Mouse (Mus musculus) ovary, postnatal 10 days (tissue): ENCODE data around the gene Tmem59l.
"Not testable (repeated sequence)": the region's sequence is repeated elsewhere in the genome, so short reads cannot be mapped to it uniquely, and the experiment has no call there.

Source experiments
- DNase-seq: peaks from one replicate; pipeline ENCODE4 v3.0.0; 2022; ENCODE audit warnings: low spot score

Gene Tmem59l

GRCm38 (mm10) chr8:70486941-70487520 lies at the start of gene Tmem59l:
TSS of gene Tmem59l (minus strand) at chr8:70487358.
- DNase-seq: no peak

DNA sequence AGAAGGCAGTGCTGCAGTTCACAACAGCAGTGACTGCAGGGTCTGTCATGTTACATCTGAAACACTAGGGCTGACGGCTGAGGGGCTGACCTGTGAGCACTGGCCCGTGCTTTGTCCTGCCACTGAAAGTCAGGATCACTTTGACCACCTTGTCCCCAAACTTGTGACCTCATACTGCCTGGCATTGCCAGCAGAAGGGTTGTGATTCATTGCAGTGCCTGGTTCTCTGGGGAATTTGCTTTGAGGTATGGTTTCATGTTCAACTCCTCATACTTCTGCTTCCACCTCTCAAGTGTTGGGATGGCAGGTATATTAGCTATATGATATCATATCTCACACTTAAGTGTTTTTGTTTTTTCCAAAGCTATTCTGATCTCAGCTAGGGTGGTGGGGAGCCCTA lies 48.5 kb upstream of the Tmem59l start:
- DNase-seq: no peak

- no peak for DNase-seq
Observed at GRCm38 (mm10) chr8:70535221-70535620, 48.1 kb upstream of the Tmem59l start.

DNA sequence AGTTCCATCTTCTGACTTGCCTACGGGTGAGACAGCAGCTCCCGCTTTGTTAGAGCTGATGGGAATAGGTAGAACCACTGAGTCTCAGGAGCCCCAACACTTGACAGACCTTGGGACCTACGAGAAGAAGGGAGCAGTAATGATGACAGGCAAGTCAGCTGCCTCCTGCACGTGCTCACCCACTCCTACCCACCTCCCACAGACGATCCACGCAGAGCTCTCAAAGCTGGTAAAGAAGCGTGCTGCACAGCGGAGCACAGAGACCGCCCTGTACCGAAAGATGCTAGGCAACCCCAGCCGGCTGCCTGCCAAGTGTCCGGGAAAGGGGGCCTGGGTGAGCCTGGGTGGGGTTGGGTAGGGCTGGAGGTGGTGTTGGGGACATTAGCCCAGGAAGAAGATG lies 47.1 kb upstream of the Tmem59l start:
- no peak for DNase-seq

DNA sequence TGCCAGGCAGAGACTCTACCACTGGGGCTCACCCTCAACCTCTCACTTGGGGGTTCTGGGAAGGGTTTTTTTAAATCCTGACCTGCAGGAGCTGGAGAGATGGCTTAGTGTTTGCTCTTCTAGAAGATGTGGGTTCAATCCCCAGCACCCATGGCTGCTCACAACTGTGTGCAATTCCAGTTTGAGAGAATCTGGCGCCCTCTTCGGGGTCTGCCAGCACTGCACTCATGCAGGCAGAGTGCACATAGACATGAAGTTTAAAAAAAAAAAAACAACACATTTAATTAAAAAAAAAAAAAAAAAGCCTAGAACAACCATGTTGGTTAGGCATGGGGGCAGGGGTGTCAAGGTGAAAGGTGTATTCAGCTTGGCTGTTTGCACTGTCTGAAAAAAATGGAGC lies 43.2 kb upstream of the Tmem59l start:
- DNase-seq: no peak

- DNase-seq: no peak
Observed at GRCm38 (mm10) chr8:70529741-70530161, 42.6 kb upstream of the Tmem59l start.

- no peak for DNase-seq
Observed at GRCm38 (mm10) chr8:70529299-70529698, 42.1 kb upstream of the Tmem59l start.

GRCm38 (mm10) chr8:70528182-70528797 lies 41.1 kb upstream of the Tmem59l start:
- no peak for DNase-seq

DNA sequence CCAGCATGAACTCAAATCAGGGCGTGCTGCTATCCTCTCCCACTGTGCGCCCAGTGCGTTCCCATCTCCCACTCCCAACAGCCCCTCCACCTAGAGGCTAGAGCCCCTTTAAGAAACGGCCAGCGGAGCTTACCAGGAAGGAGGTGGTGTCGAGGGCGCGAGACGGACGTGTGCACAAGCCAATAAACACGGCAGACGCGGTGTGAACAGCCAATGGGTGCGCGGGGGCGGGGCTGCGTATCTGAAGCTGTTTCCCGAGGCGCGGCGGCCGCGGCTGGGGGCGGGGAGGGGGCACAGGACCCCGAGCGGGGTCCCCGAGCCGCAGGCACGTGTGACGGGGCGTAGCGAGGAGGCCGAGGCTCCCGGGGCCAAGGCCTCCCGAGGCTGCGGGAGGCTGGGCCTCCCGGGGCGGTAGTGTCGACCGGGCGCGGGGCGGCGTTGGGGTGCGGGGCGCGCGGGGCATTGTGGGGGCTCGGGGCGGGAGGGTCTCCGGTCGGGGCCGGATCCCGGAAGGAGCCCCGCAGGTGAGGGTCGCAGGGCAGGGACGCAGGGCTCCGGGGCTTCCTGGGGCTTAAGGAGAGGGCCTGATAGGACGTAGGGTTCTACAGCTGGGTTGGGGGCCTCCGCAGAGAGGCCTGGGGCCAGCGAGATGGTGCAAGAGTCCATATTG lies 40.5 kb upstream of the Tmem59l start, which contains the start of the genes Fkbp8 and Kxd1:
Gene Fkbp8 (plus strand): TSS at position 213 of the 670 bp plus-strand sequence.
Gene Kxd1 (minus strand): TSS at position 445 of the 670 bp plus-strand sequence.
- DNase-seq: peak; percentile 100

DNA sequence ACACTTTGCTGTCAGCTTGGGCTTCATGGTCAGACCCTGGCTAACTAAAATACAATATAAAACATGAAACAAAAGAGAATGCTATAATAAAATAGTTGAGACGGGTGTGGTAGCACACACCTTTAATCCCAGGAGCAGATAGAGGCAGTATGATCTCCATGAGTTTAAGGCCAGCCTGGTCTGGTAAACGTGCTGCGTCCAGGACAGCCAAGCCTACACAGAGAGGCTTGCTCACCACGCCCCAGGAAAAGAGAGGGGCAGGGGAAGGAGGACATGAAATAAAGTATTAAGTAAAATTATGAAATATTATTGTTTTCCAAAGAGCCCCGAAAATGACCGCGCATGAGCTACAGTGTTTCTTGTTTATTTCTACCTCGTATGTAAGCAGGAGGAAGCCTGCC lies 40.0 kb upstream of the Tmem59l start:
- no peak for DNase-seq

GRCm38 (mm10) chr8:70522592-70523403 lies 35.6 kb upstream of the Tmem59l start:
- DNase-seq: peak; percentile 77

DNA sequence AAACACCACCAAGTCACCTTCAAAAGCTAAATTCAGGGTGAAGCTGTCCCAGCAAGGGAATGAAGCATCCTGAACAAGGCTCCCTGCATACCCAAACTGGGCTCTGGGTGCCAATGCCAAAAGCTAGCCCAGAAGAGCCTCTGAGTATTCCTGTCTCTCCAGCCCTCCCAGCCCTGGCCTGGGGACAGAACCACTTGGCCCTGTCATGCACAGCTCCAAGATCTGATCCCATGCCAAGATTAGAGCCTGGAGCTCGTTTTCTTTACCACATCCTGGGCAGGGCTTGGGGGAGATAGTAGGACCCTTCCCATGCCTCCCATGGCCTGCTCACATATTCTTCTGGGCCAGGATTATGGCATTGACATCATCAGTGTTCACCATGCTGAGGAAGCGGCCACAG lies 32.4 kb upstream of the Tmem59l start:
- DNase-seq: no peak

- no peak for DNase-seq
Observed at GRCm38 (mm10) chr8:70519043-70519442, 31.9 kb upstream of the Tmem59l start.

- DNase-seq: no peak
Observed at GRCm38 (mm10) chr8:70517940-70518643, 30.9 kb upstream of the Tmem59l start.

DNA sequence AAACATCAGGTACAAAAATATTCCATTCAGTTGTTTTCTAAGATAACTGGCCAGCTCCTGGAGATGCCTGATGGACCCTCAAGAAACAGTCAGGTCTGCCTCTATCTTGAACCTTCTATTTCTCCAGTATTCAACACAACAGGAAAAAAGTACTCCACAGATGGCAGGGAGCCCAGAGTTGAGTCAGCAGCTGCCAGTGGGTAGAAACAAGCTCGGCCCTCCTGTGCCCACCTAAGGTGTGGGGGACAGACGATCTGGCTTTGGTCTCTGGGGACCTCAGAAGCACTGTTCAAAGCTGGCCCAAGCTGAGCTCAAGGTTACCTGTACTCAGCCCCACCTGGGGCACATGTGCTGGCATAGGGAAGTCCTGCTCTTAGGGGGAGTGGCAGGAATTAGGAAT lies 26.3 kb upstream of the Tmem59l start:
- no peak for DNase-seq

DNA sequence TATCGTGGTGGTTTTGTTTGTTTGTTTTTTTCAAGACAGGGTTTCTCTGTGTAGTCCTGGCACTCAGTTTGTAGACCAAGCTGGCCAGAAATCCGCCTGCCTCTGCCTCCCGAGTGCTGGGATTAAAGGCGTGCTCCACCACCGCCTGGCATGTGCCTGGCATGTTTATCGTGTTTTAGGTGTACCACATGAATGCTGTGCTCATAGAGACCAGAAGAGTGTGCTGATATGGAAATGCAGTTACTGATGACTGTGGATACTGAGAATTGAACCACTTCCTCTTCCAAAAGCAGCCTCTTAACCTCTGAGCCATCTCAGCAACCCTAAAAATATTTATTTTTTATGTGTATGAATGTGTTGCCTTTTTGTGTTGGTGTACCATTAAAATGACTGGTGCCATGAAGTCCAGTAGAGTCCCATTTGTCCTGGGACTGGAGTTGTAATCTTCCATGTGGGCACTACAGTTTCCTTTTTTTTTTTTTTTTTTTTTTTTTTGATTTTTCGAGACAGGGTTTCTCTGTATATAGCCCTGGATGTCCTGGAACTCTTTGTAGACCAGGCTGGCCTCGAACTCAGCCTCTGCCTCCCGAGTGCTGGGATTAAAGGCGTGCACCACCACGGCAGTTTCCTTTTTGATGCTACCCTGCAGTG lies 25.2 kb upstream of the Tmem59l start:
- no peak for DNase-seq

DNA sequence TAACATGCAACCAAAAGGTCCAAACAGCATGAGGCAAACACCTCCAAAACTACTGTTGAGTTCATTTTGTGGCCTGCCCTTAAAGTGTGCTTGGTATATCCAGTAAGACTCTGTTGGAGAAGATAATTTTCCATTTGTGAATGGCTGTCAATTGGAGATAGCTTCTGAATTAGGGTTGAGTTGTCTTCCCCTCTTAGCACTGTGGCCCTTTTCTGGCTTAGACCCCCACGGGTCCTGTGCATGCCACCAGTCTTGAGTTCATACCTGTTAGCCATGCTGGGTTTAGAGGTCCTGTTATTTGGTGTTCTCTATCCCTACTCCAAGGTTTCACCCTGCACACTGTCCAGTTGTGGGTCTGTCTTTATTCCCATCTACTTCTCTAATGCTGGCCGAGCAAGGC lies 24.6 kb upstream of the Tmem59l start:
- DNase-seq: no peak

DNA sequence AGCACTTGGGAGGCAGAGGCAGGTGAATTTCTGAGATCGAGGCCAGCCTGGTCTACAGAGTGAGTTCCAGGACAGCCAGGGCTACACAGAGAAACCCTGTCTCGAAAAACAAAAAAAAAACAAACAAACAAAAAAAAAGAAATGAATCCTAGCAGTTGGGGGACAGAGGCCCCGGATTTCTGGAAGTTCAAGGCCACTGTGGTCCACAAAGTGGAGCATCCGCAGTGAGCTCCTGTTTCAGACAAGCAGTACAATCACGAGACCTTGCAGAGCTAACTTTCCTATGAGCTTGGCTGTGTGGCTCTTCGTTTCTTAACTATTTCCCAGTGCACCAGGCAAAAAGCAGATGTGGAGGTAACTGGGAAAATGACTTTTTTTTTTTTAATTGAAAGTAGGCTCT lies 24.0 kb upstream of the Tmem59l start:
- not testable (repeated sequence) for DNase-seq

DNA sequence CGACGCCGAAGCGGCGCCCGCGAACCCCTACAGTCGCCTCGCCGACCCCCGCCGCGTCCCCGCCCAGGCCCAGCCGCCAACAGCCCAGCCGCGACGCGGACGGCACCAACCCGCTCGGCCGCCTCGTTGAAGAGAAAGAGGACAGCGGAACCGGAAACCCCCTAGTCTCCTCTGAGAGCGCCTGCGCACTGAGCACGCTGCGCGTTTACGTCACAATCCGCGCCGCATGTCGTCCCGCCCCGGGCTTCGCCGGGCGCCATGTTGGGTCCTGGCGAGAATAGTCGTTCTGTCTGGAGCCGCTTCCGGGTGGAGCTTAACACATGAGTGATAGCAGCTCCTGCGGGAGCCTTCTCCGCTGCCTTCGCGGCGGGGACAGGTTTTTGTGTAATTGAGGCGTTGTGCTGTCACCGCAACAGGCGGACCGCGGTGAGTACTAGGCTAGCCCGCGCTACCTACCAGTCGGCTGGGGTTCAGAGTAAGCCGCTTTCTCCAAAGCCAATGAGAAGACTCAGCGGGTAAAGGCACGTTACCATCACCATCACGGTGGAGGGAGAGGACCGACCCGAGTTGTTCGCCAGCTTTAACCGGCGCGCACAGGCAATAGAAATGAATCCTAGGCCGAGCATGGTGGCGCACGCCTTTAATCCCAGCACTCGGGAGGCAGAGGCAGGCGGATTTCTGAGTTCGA lies 23.2 kb upstream of the Tmem59l start, which contains the start of gene Uba52:
Gene Uba52 (minus strand): TSS at position 574 of the 688 bp plus-strand sequence.
- DNase-seq: peak; percentile 93

DNA sequence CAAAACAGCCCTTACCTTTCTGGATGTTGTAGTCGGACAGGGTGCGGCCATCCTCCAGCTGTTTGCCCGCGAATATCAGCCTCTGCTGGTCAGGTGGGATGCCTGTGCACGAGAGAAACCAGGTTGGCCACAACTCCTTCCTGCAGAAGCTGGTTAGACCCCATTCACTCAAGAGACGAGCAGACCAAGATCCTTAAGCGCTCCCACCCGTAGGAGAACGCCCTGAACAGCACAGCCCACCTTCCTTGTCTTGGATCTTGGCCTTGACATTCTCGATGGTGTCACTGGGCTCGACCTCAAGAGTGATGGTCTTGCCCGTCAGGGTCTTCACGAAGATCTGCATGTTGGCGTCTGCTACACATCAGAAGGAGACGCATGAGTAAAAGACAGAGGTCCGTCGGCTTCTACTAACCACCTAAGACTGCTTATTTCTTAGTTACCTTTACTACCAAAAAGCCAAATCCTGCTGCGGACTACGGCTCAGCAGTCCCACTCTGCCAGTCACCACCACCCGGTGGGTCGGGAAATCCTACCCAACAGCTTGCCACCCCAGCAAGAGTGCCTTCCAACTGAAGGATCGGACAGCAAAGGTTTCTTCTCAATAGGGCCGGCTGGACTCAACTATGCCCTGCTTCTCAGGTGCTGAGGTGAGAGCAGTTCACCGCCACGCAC lies 22.3 kb upstream of the Tmem59l start:
- no peak for DNase-seq
